Comparison of ENCODE assay signal across 9 mouse cellular contexts in the genomic region with DNA sequence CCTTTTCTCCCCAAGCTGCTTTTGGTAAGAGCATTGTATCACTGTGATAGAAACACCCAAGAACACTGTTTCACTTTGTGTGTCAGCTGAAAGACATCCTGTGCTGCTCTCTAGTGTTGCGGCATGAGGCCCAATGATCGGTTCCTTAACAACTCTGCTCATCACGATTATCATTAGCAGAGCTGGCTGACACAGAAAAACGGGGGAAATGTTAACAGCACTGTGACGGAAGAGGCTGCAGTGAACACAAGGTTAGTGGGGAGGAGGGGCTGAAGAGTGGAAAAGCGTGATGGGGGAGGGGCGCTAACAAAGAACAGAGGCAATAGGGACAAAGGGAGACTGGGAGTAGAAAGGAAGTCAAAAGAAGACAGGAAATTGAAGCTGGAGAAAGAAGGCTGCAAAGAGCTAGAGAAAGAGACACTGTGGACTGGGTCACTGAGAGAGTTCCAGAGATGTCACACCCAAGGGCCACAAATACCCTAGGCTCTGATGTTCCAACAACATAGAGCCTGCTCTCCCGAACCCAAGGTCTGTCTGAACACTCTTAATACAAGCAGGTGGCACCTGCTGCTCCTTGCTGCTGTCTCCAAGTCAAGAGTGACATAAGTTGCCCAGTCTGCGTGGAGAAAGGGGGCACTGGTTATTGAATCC. TPM values are rescaled to one million over a fixed set of nuclear protein-coding genes. Genes with fewer than 3 reads are reported as not detected.
DNase-seq lines count a peak whose midpoint lies in the region; ATAC-seq and TF ChIP-seq lines count a peak whose summit lies in the region.
"Had no signal": no experiment of that assay in that cellular context is flagged by ENCODE, and none has a peak within 500 bp of the region (broad histone marks: within the 10 kb centered on the region; RNA-seq: fewer than 3 reads in every experiment).

No protein-coding gene starts in this region.

- no peak for TF ChIP-seq POLR2A in heart, adult 2 months (IDR thresholded peaks at IDR 0.05; ENCODE audit: insufficient read depth, low read depth, low read length)

- H3K4me1 ChIP-seq in heart, adult 2 months (ENCODE audit: control insufficient read depth, insufficient read depth, low read length), result peaks cover 13% of the 10 kb centered on the region
- H3K4me1 ChIP-seq in hindbrain, embryonic 11.5 days (replicated peaks; ENCODE audit: control insufficient read depth, insufficient read depth, low read length), result peaks cover 5% of the 10 kb centered on the region; the same call in 1 of the 2 replicates
- peaks cover 34% of the 10 kb centered on the region for H3K4me1 ChIP-seq in midbrain, embryonic 10.5 days

- no peak overlapping the region; the same call in 1 of the 2 replicates for H3K27ac ChIP-seq in heart, adult 2 months
- H3K27ac ChIP-seq in hindbrain, embryonic 11.5 days (ENCODE audit: low read depth, low read length), result 0 out of 2 replicates have a peak overlapping the region, but pooled peaks have one; percentile 20
- H3K27ac ChIP-seq in midbrain, embryonic 10.5 days (replicated peaks), result peak overlapping the region; percentile 78

- ATAC-seq in hindbrain, embryonic 11.5 days (ENCODE audit: low FRiP score), result peak; percentile 86

- peaks cover 2% of the 10 kb centered on the region; the same call in 1 of the 2 replicates for H3K36me3 ChIP-seq in heart, adult 2 months (ENCODE audit: control insufficient read depth, insufficient read depth, low read length)
- H3K36me3 ChIP-seq in hindbrain, embryonic 11.5 days (ENCODE audit: control insufficient read depth, insufficient read depth, low read length), result no peaks in the 10 kb centered on the region
- no peaks in the 10 kb centered on the region for H3K36me3 ChIP-seq in midbrain, embryonic 10.5 days

- DNase-seq in heart, adult 2 months, result no peak
- DNase-seq in heart, adult 8-10 months (ENCODE audit: low spot score), result no peak
- DNase-seq in T-cell, adult 2 months (ENCODE audit: low spot score), result peak; percentile 30
- DNase-seq in hindbrain, embryonic 11.5 days (ENCODE audit: low spot score), result peak; percentile 73
- peak; percentile 62 for DNase-seq in midbrain, embryonic 10.5 days (ENCODE audit: low spot score)
- no peak for DNase-seq in urinary bladder, postnatal 14 days (ENCODE audit: low spot score)
- no peak for DNase-seq in layer of hippocampus, postnatal 14 days (ENCODE audit: low spot score in 2 of 2)
- DNase-seq in kidney, postnatal 25 days, result no peak

- TF ChIP-seq CTCF in heart, adult 2 months (IDR thresholded peaks at IDR 0.05), result no peak

- H3K9ac ChIP-seq in heart, adult 2 months (ENCODE audit: low read depth, low read length), result peak overlapping the region; percentile 6; the same call in 1 of the 2 replicates
- H3K9ac ChIP-seq in hindbrain, embryonic 11.5 days (ENCODE audit: low read depth, low read length), result 0 out of 2 replicates have a peak overlapping the region, but pooled peaks have one; percentile 19

- no peaks in the 10 kb centered on the region; the same call in 1 of the 2 replicates for H3K79me2 ChIP-seq in heart, adult 2 months (replicated peaks; ENCODE audit: control insufficient read depth, insufficient read depth, low read length)

- H3K4me2 ChIP-seq in hindbrain, embryonic 11.5 days (replicated peaks; ENCODE audit: low read depth, low read length), result no peak overlapping the region; the same call in 1 of the 2 replicates

- 30% methylated on average over 9 of the region's 9 CpGs for WGBS in heart, adult 2 months
- WGBS in hindbrain, embryonic 11.5 days, result 26% methylated on average over 9 of the region's 9 CpGs
- WGBS in midbrain, embryonic 10.5 days, result 39% methylated on average over 9 of the region's 9 CpGs

- H3K9me3 ChIP-seq in hindbrain, embryonic 11.5 days (ENCODE audit: control insufficient read depth, low read length), result no peaks in the 10 kb centered on the region
- H3K9me3 ChIP-seq in midbrain, embryonic 10.5 days (replicated peaks), result no peaks in the 10 kb centered on the region

- no peak for TF ChIP-seq EP300 in heart, adult 2 months (IDR thresholded peaks at IDR 0.05; ENCODE audit: insufficient read depth, low read depth, low read length)

- H3K27me3 ChIP-seq in heart, adult 2 months (ENCODE audit: control insufficient read depth, insufficient read depth, low read length), result no peaks in the 10 kb centered on the region
- H3K27me3 ChIP-seq in hindbrain, embryonic 11.5 days (ENCODE audit: control insufficient read depth, insufficient read depth, low read length), result no peaks in the 10 kb centered on the region
- H3K27me3 ChIP-seq in midbrain, embryonic 10.5 days (ENCODE audit: low read depth, poor library complexity, severe bottlenecking), result no peaks in the 10 kb centered on the region
- H3K27me3 ChIP-seq: CH12.LX had no signal

- H3K4me3 ChIP-seq in heart, adult 2 months, result no peak overlapping the region
- H3K4me3 ChIP-seq in hindbrain, embryonic 11.5 days (ENCODE audit: low read depth, low read length), result no peak overlapping the region
- H3K4me3 ChIP-seq in midbrain, embryonic 10.5 days, result no peak overlapping the region

- intact Hi-C loops in heart, adult 2 months (cut with DNase I), result no loop called here

RNA-seq across cellular contexts. Expression of gene Cobll1, which starts 58.0 kb away (rescaled TPM):
- total RNA-seq in heart, adult 2 months (2021), result 10 to 100 TPM; 53.3 to 76.8 TPM
- polyA plus RNA-seq in heart, adult 2 months (2012; rRNA removed), result 19.3 and 35.1 TPM in 2 replicates
- total RNA-seq in heart, adult 8-10 months (2022), result 10 to 100 TPM; 62.1 to 74.3 (median 67.0) TPM
- 2.2 and 3.3 TPM in 2 replicates for polyA plus RNA-seq in hindbrain, embryonic 11.5 days (2014; fragmentation: Nextera tagmentation; extraction: Ambion mirVana)
- polyA plus RNA-seq in midbrain, embryonic 10.5 days (2016; fragmentation: Nextera tagmentation; extraction: Ambion mirVana), result 1.7 and 1.8 TPM in 2 replicates
- 1 to 10 TPM; 7.8 to 9.1 TPM for total RNA-seq in layer of hippocampus, postnatal 14 days (2021)

Comparison
In these comparisons a context has a peak if more than half of its experiments do, and no peak if none do; other contexts are left out.
1. DNase-seq: peak in T-cell, adult 2 months (single experiment), hindbrain, embryonic 11.5 days (single experiment) and midbrain, embryonic 10.5 days (single experiment); none in heart, adult 2 months (0 of 2), heart, adult 8-10 months (single experiment), urinary bladder, postnatal 14 days (single experiment), layer of hippocampus, postnatal 14 days (0 of 2) and kidney, postnatal 25 days (0 of 2).
2. RNA of gene Cobll1, which starts 58.0 kb away (total RNA-seq): 53.3 to 76.8 TPM in heart, adult 2 months and 62.1 to 74.3 TPM in heart, adult 8-10 months; 7.8 to 9.1 TPM in layer of hippocampus, postnatal 14 days; every median in the first group is over 4 times any median in the second.